Mouse (Mus musculus): ENCODE measurements around the gene Ncoa1.
A peak's percentile ranks its signal among the peaks of the same experiment; 100 is the strongest.

Ncoa1 gene

GRCm38 (mm10) chr12:4230156-4230555, 246.8 kb downstream of the Ncoa1 start:
- no peak for DNase-seq (ENCODE audit: low spot score in 2 of 2)

- DNase-seq (ENCODE audit: low spot score in 2 of 2), result no peak
Observed at GRCm38 (mm10) chr12:4212908-4213307, 264.1 kb downstream of the Ncoa1 start.

- no peak for DNase-seq (ENCODE audit: low spot score in 2 of 2)
Observed at GRCm38 (mm10) chr12:4211174-4211573, 265.8 kb downstream of the Ncoa1 start.

- no peak for DNase-seq (ENCODE audit: low spot score in 2 of 2)
Observed at GRCm38 (mm10) chr12:4209196-4209595, 267.8 kb downstream of the Ncoa1 start.

GRCm38 (mm10) chr12:4208405-4209133, 268.4 kb downstream of the Ncoa1 start:
- peak; percentile 78 to 88 for DNase-seq (ENCODE audit: low spot score in 2 of 2)

- DNase-seq (ENCODE audit: low spot score in 2 of 2), result no peak
Observed at GRCm38 (mm10) chr12:4206106-4206505, 270.9 kb downstream of the Ncoa1 start.

- no peak for DNase-seq (ENCODE audit: low spot score in 2 of 2)
Observed at GRCm38 (mm10) chr12:4202206-4202605, 274.8 kb downstream of the Ncoa1 start.

GRCm38 (mm10) chr12:4201454-4202200, 275.4 kb downstream of the Ncoa1 start:
- DNase-seq (ENCODE audit: low spot score in 2 of 2), result peak; percentile 59 to 65

- DNase-seq (ENCODE audit: low spot score in 2 of 2), result no peak
Observed at GRCm38 (mm10) chr12:4199271-4199670, 277.7 kb downstream of the Ncoa1 start.

GRCm38 (mm10) chr12:4198702-4199101, 278.3 kb downstream of the Ncoa1 start:
- DNase-seq (ENCODE audit: low spot score in 2 of 2), result no peak
